Mouse (Mus musculus) small intestine, adult 2 months (tissue): ENCODE results near the gene Itga5. TPM values are rescaled to one million over a fixed set of nuclear protein-coding genes. Genes with fewer than 3 reads are reported as not detected.

Experiments
- H3K27ac ChIP-seq: fragments of 200-500 bp; 2 replicates; pipeline ENCODE4 v1.5.1; 2012; ENCODE audit warnings: low read depth, low read length, control low read depth, inconsistent platforms; ENCODE audit not compliant: insufficient read depth
- H3K27me3 ChIP-seq: fragments of 200-500 bp; 2 replicates; pipeline ENCODE4 v1.6.1; 2012; ENCODE audit warnings: mild to moderate bottlenecking, moderate library complexity, low read length, inconsistent platforms; ENCODE audit not compliant: control insufficient read depth, insufficient read depth
- H3K36me3 ChIP-seq: fragments of 200-500 bp; 2 replicates; pipeline ENCODE4 v1.6.1; 2012; ENCODE audit warnings: mild to moderate bottlenecking, low read length, control low read depth, inconsistent platforms; ENCODE audit not compliant: control insufficient read depth, insufficient read depth
- H3K4me1 ChIP-seq: fragments of 200-500 bp; 2 replicates; pipeline ENCODE4 v1.6.1; 2012; ENCODE audit warnings: low read length, inconsistent platforms, mixed read lengths; ENCODE audit not compliant: control insufficient read depth, insufficient read depth, insufficient read length
- H3K4me3 ChIP-seq: fragments of 200-500 bp; 2 replicates; pipeline ENCODE4 v1.5.1; 2012; ENCODE audit warnings: low read depth, mild to moderate bottlenecking, control low read depth, inconsistent platforms, low read length, moderate library complexity
- CTCF ChIP-seq: fragments of 200-500 bp; IDR thresholded peaks from 2 replicates; pipeline ENCODE4 v1.5.1; 2012; ENCODE audit warnings: low read depth, mild to moderate bottlenecking, control low read depth, inconsistent platforms, low read length, moderate library complexity, mixed read lengths; ENCODE audit not compliant: insufficient replicate concordance, insufficient read length; ENCODE audit errors: extremely low read depth
- POLR2A ChIP-seq: fragments of 200-500 bp; IDR thresholded peaks from 2 replicates; pipeline ENCODE4 v1.6.1; 2012; ENCODE audit warnings: low read depth, mild to moderate bottlenecking, control low read depth, inconsistent platforms, low read length, moderate library complexity
- WGBS: fragments of 180-500 bp; shearing (Covaris S2); methylation state at CpG from one replicate; pipeline ENCODE4 v1.1.7; 2018; 5-methylcytosine and 5-hydroxymethylcytosine counted together
- polyA plus RNA-seq: library from polyadenylated mRNA; depleted of rRNA; stranded (reverse); fragments of >200 nt; gene quantifications from 2 replicates; pipeline ENCODE4 v1.2.3, GENCODE M21; 2012

The Itga5 gene
- polyA plus RNA-seq, 1 experiment, result 8.8 TPM

GRCm38 (mm10) chr15:103359122-103359510 lies 7.4 kb downstream of the Itga5 start:
- no peak for TF ChIP-seq CTCF
- TF ChIP-seq POLR2A, result no peak
- 64% methylated on average over 1 of the region's 1 CpGs for WGBS
- H3K4me1 ChIP-seq, result peaks cover 3% of the 10 kb centered on the region; the same call in 1 of the 2 replicates
- no peak overlapping the region for H3K27ac ChIP-seq
- H3K4me3 ChIP-seq, result no peak overlapping the region
- peaks cover 3% of the 10 kb centered on the region for H3K36me3 ChIP-seq
- H3K27me3 ChIP-seq, result no peaks in the 10 kb centered on the region

DNA sequence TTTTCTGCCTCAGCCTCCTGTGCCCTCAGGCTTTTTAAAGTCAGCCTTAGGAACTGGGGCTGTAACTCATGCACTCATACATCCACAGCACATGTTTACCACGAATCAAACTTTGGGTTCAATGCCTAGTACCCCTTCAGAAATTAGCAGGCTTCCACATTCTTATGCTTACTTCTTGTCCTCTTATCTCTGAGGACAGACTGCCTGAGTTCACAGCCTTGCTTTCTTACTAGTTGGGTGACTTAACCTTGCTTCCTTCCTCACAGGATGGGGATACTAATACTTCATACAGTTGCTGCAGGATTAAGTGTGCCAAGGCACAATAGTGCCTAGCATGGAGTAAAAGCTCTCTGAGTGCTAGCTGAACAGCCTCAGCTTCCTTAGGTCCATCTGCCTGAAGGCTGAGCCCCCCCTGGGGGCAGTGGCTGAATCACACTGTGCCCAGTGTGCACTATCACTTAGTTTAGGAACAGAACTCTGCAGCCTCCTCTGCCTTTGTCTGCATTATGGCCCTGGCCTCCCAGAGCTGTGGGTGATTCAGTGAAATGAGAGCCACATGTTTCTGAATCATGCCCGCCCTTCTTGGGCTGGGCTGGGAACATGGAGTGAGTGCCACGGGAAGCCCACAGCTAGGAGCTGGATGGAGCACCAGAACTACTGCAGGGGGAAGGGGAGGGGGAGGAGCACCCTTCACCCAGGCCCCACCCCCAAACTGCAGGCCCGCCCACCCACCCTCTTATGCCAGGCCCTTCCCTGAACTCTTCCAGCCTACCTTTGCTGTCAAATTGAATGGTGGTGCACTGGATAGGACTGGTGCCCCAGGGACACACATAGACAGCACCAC lies 8.1 kb downstream of the Itga5 start:
- WGBS, result 48% methylated on average over 4 of the region's 4 CpGs
- Histone ChIP-seq H3K27me3 (no peaks in the 10 kb centered on the region), H3K27ac (no peak overlapping the region), H3K4me1 (peaks cover 3% of the 10 kb centered on the region; the same call in 1 of the 2 replicates), H3K4me3 (no peak overlapping the region), H3K36me3 (peaks cover 4% of the 10 kb centered on the region)
- no peak for TF ChIP-seq CTCF
- TF ChIP-seq POLR2A, result no peak

DNA sequence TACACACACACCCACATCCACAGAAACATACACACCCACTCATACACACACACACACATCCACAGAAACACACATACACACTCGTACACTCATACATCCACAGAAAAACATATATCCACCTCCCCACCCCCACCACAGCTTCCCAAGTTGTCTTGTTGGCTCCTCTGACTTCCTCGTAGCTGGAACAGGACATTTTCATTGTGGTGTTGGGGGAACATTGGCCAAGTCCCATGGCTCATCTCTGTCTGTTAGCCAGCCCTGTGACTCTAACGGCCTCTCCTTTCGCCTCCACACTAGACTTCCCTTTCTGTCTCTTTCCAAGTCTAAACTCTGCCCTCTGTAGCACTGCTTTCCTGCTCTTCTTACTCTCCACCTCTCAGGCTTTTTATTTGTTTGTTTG lies 8.7 kb downstream of the Itga5 start:
- peaks cover 3% of the 10 kb centered on the region; the same call in 1 of the 2 replicates for H3K4me1 ChIP-seq
- no peak overlapping the region for H3K4me3 ChIP-seq
- H3K27me3 ChIP-seq, result no peaks in the 10 kb centered on the region
- H3K27ac ChIP-seq, result no peak overlapping the region
- WGBS, result 70% methylated on average over 4 of the region's 4 CpGs
- TF ChIP-seq CTCF, result no peak
- TF ChIP-seq POLR2A, result no peak
- H3K36me3 ChIP-seq, result peaks cover 6% of the 10 kb centered on the region

DNA sequence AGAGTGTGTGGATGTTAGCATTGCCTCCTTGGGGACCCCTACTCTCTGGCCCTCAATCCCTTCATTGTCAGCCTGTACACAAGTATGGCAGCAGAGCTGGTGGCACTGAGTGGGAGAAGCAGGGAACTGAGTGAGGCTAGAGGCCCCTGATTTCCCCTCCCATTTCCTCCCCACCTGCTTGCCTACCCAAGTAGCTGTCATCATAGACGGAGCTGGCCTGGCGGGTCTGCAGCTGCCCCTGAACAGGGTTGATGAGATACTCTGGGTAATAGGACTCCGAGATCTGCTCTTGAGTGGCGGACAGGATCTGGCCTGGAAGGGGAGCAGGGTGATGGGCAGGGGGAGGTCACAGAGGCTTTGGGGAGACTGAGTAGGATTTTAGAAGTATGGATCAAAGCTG lies 10.4 kb downstream of the Itga5 start:
- WGBS, result 84% methylated on average over 4 of the region's 4 CpGs
- Histone ChIP-seq H3K27ac (no peak overlapping the region), H3K27me3 (no peaks in the 10 kb centered on the region), H3K4me1 (no peaks in the 10 kb centered on the region; the same call in 1 of the 2 replicates), H3K4me3 (no peak overlapping the region), H3K36me3 (peaks cover 9% of the 10 kb centered on the region)
- TF ChIP-seq CTCF, result no peak
- no peak for TF ChIP-seq POLR2A

DNA sequence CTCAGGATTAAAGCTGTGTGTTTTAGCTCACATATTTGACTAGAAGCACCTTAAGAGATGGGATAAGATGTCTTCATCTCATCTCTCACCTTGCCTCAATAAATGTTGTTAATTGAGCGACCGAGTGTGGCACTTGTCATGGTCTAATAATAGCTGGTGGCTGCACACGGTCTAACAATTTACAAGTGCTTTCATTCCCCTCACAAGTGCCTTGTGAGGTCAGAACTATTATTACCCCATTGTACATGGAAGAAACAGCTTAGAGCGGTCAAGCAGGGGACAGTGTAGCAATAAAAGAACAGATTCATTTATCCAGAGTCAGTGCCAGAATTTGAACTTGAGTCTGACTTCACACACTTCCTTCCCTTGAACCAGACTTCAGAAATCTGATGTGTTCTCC lies 11.1 kb downstream of the Itga5 start:
- H3K4me3 ChIP-seq, result no peak overlapping the region
- peaks cover 9% of the 10 kb centered on the region for H3K36me3 ChIP-seq
- 81% methylated on average over 4 of the region's 4 CpGs for WGBS
- no peaks in the 10 kb centered on the region for H3K4me1 ChIP-seq
- TF ChIP-seq CTCF, result no peak
- no peaks in the 10 kb centered on the region for H3K27me3 ChIP-seq
- H3K27ac ChIP-seq, result no peak overlapping the region

- Histone ChIP-seq H3K36me3 (peaks cover 9% of the 10 kb centered on the region), H3K27me3 (no peaks in the 10 kb centered on the region), H3K27ac (no peak overlapping the region), H3K4me1 (no peaks in the 10 kb centered on the region), H3K4me3 (no peak overlapping the region)
- TF ChIP-seq CTCF (no peak), POLR2A (no peak)
- 91% methylated on average over 2 of the region's 2 CpGs for WGBS
Observed at GRCm38 (mm10) chr15:103354690-103355089, 11.9 kb downstream of the Itga5 start.

GRCm38 (mm10) chr15:103353511-103354256 lies 12.9 kb downstream of the Itga5 start:
- Histone ChIP-seq H3K36me3 (peaks cover 9% of the 10 kb centered on the region), H3K4me3 (no peak overlapping the region), H3K27me3 (no peaks in the 10 kb centered on the region), H3K27ac (no peak overlapping the region), H3K4me1 (no peaks in the 10 kb centered on the region)
- 90% methylated on average over 11 of the region's 11 CpGs for WGBS
- TF ChIP-seq CTCF, result no peak
- no peak for TF ChIP-seq POLR2A
